Mouse (Mus musculus): ENCODE measurements around the gene Vsig2. TPM values are rescaled to one million over a fixed set of nuclear protein-coding genes. Genes with fewer than 3 reads are reported as not detected.

The Vsig2 gene
- polyA plus RNA-seq, 1 experiment: not detected

GRCm38 (mm10) chr9:37514456-37514855 lies 24.6 kb upstream of the Vsig2 start:
- H3K9me3 ChIP-seq: no peaks in the 10 kb centered on the region; the same call in 1 of the 2 replicates
- peaks cover 16% of the 10 kb centered on the region for H3K36me3 ChIP-seq (replicated peaks; ENCODE audit: low read length)
- peaks cover 34% of the 10 kb centered on the region for H3K4me1 ChIP-seq
- H3K27me3 ChIP-seq (replicated peaks): no peaks in the 10 kb centered on the region
- no peak overlapping the region for H3K4me3 ChIP-seq (replicated peaks)
- TF ChIP-seq GATA1 (IDR thresholded peaks at IDR 0.05; ENCODE audit: borderline replicate concordance, low read length) (no peak), FLI1 (IDR thresholded peaks at IDR 0.05; ENCODE audit: low read length) (no peak)

DNA sequence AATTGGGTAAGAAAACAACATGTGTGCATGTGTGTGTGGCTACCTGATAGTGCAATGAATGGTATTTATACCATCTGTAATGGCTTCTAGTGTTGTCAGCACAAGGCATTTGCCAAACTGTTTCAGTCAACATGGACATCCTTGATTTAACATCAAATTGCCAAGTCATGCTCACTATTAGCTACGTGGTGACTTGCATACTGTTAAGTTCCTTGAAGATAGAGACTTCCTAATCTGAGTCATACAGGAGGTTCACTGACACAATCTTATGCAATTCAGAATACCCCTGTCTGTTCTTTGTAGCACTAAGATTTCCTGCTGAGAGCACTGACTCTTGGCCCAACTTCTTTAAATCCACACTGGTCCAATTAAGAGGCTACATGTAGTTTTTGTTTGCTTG lies 21.6 kb upstream of the Vsig2 start:
- H3K36me3 ChIP-seq (replicated peaks; ENCODE audit: low read length): peaks cover 39% of the 10 kb centered on the region
- H3K4me3 ChIP-seq (replicated peaks): peak overlapping the region; percentile 14
- no peaks in the 10 kb centered on the region for H3K27me3 ChIP-seq (replicated peaks)
- peak; percentile 52; the same call in 1 of the 3 replicates for TF ChIP-seq GATA1 (IDR thresholded peaks at IDR 0.05; ENCODE audit: borderline replicate concordance, low read length)
- TF ChIP-seq FLI1 (IDR thresholded peaks at IDR 0.05; ENCODE audit: low read length): no peak
- no peaks in the 10 kb centered on the region for H3K9me3 ChIP-seq
- H3K4me1 ChIP-seq: peaks cover 34% of the 10 kb centered on the region

DNA sequence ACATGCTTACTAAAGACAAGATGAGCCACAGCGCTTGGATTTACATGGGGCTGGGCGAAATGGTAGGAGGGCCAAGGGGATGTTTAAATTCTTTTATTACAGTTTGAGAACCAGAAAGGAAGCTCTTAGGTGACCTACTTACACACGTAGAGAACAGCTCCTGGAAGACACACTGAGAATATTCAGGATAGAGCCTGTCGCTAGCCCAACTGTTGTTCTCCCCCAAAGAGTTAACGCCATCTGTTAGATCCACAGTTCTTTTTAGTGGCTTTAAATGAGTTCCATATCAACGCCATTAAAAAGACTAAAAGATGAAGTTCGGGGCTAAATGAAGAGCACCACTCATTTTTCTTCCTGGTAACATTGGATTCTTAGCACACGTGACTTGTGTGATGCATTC lies 20.1 kb upstream of the Vsig2 start:
- Histone ChIP-seq H3K27me3 (replicated peaks) (no peaks in the 10 kb centered on the region), H3K9me3 (no peaks in the 10 kb centered on the region), H3K4me1 (peaks cover 31% of the 10 kb centered on the region), H3K36me3 (replicated peaks; ENCODE audit: low read length) (peaks cover 46% of the 10 kb centered on the region), H3K4me3 (replicated peaks) (no peak overlapping the region)
- TF ChIP-seq GATA1 (IDR thresholded peaks at IDR 0.05; ENCODE audit: borderline replicate concordance, low read length): no peak
- no peak for TF ChIP-seq FLI1 (IDR thresholded peaks at IDR 0.05; ENCODE audit: low read length)

GRCm38 (mm10) chr9:37519995-37520394 lies 19.1 kb upstream of the Vsig2 start:
- Histone ChIP-seq H3K27me3 (replicated peaks) (no peaks in the 10 kb centered on the region), H3K36me3 (replicated peaks; ENCODE audit: low read length) (peaks cover 53% of the 10 kb centered on the region), H3K4me1 (peaks cover 30% of the 10 kb centered on the region), H3K9me3 (no peaks in the 10 kb centered on the region), H3K4me3 (replicated peaks) (no peak overlapping the region)
- TF ChIP-seq GATA1 (IDR thresholded peaks at IDR 0.05; ENCODE audit: borderline replicate concordance, low read length): no peak
- TF ChIP-seq FLI1 (IDR thresholded peaks at IDR 0.05; ENCODE audit: low read length): no peak

GRCm38 (mm10) chr9:37525461-37525860 lies 13.6 kb upstream of the Vsig2 start:
- TF ChIP-seq FLI1 (IDR thresholded peaks at IDR 0.05; ENCODE audit: low read length) (no peak), GATA1 (IDR thresholded peaks at IDR 0.05; ENCODE audit: borderline replicate concordance, low read length) (no peak)
- peaks cover 42% of the 10 kb centered on the region for H3K4me1 ChIP-seq
- peaks cover 55% of the 10 kb centered on the region for H3K36me3 ChIP-seq (replicated peaks; ENCODE audit: low read length)
- H3K27me3 ChIP-seq (replicated peaks): peaks cover 3% of the 10 kb centered on the region
- no peaks in the 10 kb centered on the region for H3K9me3 ChIP-seq
- H3K4me3 ChIP-seq (replicated peaks): no peak overlapping the region

DNA sequence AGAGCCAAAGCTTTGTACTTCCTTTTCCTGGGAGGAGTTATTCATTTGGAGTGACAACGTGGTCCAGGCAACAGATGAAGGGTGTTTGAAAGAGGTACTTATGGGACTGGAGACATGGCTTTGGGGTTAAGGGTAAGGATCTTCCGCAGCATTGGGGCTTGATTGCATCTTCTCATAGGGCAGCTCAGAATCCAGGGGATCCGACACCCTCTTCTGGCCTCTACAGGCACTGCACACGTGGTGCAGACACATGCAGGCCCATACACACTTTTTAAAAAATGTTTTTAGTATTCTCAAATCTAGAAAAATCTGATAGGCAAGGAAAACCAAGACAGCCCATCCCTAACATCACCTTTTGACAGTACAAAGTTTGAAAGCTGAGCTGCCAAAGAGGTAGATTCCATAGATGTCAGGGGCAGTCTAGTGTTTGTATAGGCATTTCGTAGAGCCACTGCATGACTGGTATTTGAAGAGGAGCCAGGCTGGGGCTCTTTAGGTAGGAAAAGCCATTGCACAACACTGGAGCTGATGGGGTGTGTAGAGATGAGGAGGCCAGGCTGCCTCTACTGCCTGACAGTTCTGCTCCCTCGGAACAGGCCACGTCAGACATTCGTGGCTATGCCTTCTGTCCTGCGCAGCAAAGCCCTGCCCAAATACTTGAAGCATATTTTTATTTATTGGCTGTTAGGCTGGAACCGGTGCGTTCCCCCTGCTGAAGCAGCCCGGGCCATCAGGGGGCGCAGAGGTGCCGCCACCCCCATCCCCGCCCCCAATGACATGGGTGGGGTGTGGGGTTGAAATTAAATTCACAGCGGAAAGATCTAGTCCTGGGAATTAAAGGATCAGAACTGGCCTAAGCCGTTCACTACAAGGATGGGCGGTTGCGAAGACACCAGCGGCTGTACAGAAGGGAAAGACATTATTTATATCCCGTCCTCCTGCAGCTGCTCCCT lies 12.3 kb upstream of the Vsig2 start:
- Histone ChIP-seq H3K36me3 (replicated peaks; ENCODE audit: low read length) (peaks cover 49% of the 10 kb centered on the region), H3K9me3 (no peaks in the 10 kb centered on the region), H3K4me1 (peaks cover 55% of the 10 kb centered on the region), H3K4me3 (replicated peaks) (peak overlapping the region; percentile 91), H3K27me3 (replicated peaks) (peaks cover 3% of the 10 kb centered on the region)
- TF ChIP-seq FLI1 (IDR thresholded peaks at IDR 0.05; ENCODE audit: low read length): no peak
- no peak for TF ChIP-seq GATA1 (IDR thresholded peaks at IDR 0.05; ENCODE audit: borderline replicate concordance, low read length)

- no peak for TF ChIP-seq GATA1 (IDR thresholded peaks at IDR 0.05; ENCODE audit: borderline replicate concordance, low read length)
- no peak for TF ChIP-seq FLI1 (IDR thresholded peaks at IDR 0.05; ENCODE audit: low read length)
- Histone ChIP-seq H3K27me3 (replicated peaks) (peaks cover 3% of the 10 kb centered on the region), H3K36me3 (replicated peaks; ENCODE audit: low read length) (peaks cover 49% of the 10 kb centered on the region), H3K4me3 (replicated peaks) (peak within 1 kb of the TSS; percentile 91), H3K9me3 (no peaks in the 10 kb centered on the region), H3K4me1 (peaks cover 64% of the 10 kb centered on the region)
These were observed 11.4 kb upstream of the Vsig2 start, which contains the start of gene Esam for GRCm38 (mm10) chr9:37527396-37528224. Gene Esam, plus strand, starts transcription at chr9:37528078.

- Histone ChIP-seq H3K9me3 (no peaks in the 10 kb centered on the region), H3K4me1 (peaks cover 72% of the 10 kb centered on the region), H3K27me3 (replicated peaks) (peaks cover 3% of the 10 kb centered on the region), H3K4me3 (replicated peaks) (peak overlapping the region; percentile 91), H3K36me3 (replicated peaks; ENCODE audit: low read length) (peaks cover 49% of the 10 kb centered on the region)
- TF ChIP-seq GATA1 (IDR thresholded peaks at IDR 0.05; ENCODE audit: borderline replicate concordance, low read length) (no peak), FLI1 (IDR thresholded peaks at IDR 0.05; ENCODE audit: low read length) (no peak)
These were observed 10.7 kb upstream of the Vsig2 start for GRCm38 (mm10) chr9:37528225-37528970.

All from megakaryocyte, embryonic 14.5 days (primary cell).